Mouse (Mus musculus): ENCODE data around the gene Krt12. TPM values are rescaled to one million over a fixed set of nuclear protein-coding genes. Genes with fewer than 3 reads are reported as not detected.

Gene Krt12
- polyA plus RNA-seq, 1 experiment from 2014 or later = not detected

- peak overlapping the region; percentile 48; the same call in 1 of the 2 replicates for H3K27ac ChIP-seq (ENCODE audit: low read depth)
- no peaks in the 10 kb centered on the region for H3K27me3 ChIP-seq (replicated peaks; ENCODE audit: control insufficient read depth, insufficient read depth, low read length)
- H3K9ac ChIP-seq (ENCODE audit: low read length) = no peak overlapping the region
- ATAC-seq (replicated peaks; ENCODE audit: low FRiP score, low TSS enrichment, low read depth) (no peak), DNase-seq (ENCODE audit: low spot score) (no peak)
- no peaks in the 10 kb centered on the region for H3K36me3 ChIP-seq (ENCODE audit: control insufficient read depth, insufficient read depth, low read length)
- no peaks in the 10 kb centered on the region for H3K4me1 ChIP-seq (replicated peaks; ENCODE audit: control insufficient read depth, insufficient read depth, low read length)
- H3K4me3 ChIP-seq (ENCODE audit: low read depth, low read length) = no peak overlapping the region
- H3K4me2 ChIP-seq (ENCODE audit: low read length) = 0 out of 2 replicates have a peak overlapping the region, but pooled peaks have one; percentile 3
- 65% methylated on average over 10 of the region's 10 CpGs for WGBS
- no peaks in the 10 kb centered on the region for H3K9me3 ChIP-seq (ENCODE audit: control insufficient read depth, low read length)
These were observed 29.6 kb downstream of the Krt12 start for GRCm38 (mm10) chr11:99392492-99392891.

- Histone ChIP-seq H3K4me1 (replicated peaks; ENCODE audit: control insufficient read depth, insufficient read depth, low read length) (peaks cover 5% of the 10 kb centered on the region; the same call in 1 of the 2 replicates), H3K36me3 (ENCODE audit: control insufficient read depth, insufficient read depth, low read length) (no peaks in the 10 kb centered on the region), H3K27me3 (replicated peaks; ENCODE audit: control insufficient read depth, insufficient read depth, low read length) (no peaks in the 10 kb centered on the region), H3K9me3 (ENCODE audit: control insufficient read depth, low read length) (no peaks in the 10 kb centered on the region), H3K27ac (ENCODE audit: low read depth) (no peak overlapping the region), H3K9ac (ENCODE audit: low read length) (no peak overlapping the region), H3K4me3 (ENCODE audit: low read depth, low read length) (no peak overlapping the region), H3K4me2 (ENCODE audit: low read length) (no peak overlapping the region)
- 82% methylated on average over 6 of the region's 6 CpGs for WGBS
- DNase-seq (ENCODE audit: low spot score) (no peak), ATAC-seq (replicated peaks; ENCODE audit: low FRiP score, low TSS enrichment, low read depth) (no peak)
These were observed 30.7 kb downstream of the Krt12 start for GRCm38 (mm10) chr11:99391375-99391774.

GRCm38 (mm10) chr11:99390866-99391265 lies 31.2 kb downstream of the Krt12 start:
- Histone ChIP-seq H3K36me3 (ENCODE audit: control insufficient read depth, insufficient read depth, low read length) (no peaks in the 10 kb centered on the region), H3K27ac (ENCODE audit: low read depth) (no peak overlapping the region), H3K9ac (ENCODE audit: low read length) (no peak overlapping the region), H3K4me2 (ENCODE audit: low read length) (no peak overlapping the region), H3K4me1 (replicated peaks; ENCODE audit: control insufficient read depth, insufficient read depth, low read length) (peaks cover 5% of the 10 kb centered on the region; the same call in 1 of the 2 replicates), H3K4me3 (ENCODE audit: low read depth, low read length) (no peak overlapping the region), H3K9me3 (ENCODE audit: control insufficient read depth, low read length) (no peaks in the 10 kb centered on the region), H3K27me3 (replicated peaks; ENCODE audit: control insufficient read depth, insufficient read depth, low read length) (no peaks in the 10 kb centered on the region)
- 70% methylated on average over 7 of the region's 7 CpGs for whole genome bisulfite sequencing
- ATAC-seq (replicated peaks; ENCODE audit: low FRiP score, low TSS enrichment, low read depth) (no peak), DNase-seq (ENCODE audit: low spot score) (no peak)

GRCm38 (mm10) chr11:99389264-99389663 lies 32.8 kb downstream of the Krt12 start, which contains the start of gene Krt10:
TSS of gene Krt10 (minus strand) at chr11:99389364.
- H3K9me3 ChIP-seq (ENCODE audit: control insufficient read depth, low read length) = no peaks in the 10 kb centered on the region
- DNase-seq (ENCODE audit: low spot score) (no peak), ATAC-seq (replicated peaks; ENCODE audit: low FRiP score, low TSS enrichment, low read depth) (no peak)
- H3K27ac ChIP-seq (ENCODE audit: low read depth) = no peak within 1 kb of the TSS
- 85% methylated on average over 4 of the region's 4 CpGs for WGBS
- peaks cover 5% of the 10 kb centered on the region; the same call in 1 of the 2 replicates for H3K4me1 ChIP-seq (replicated peaks; ENCODE audit: control insufficient read depth, insufficient read depth, low read length)
- no peaks in the 10 kb centered on the region for H3K36me3 ChIP-seq (ENCODE audit: control insufficient read depth, insufficient read depth, low read length)
- no peak within 1 kb of the TSS for H3K9ac ChIP-seq (ENCODE audit: low read length)
- no peak within 1 kb of the TSS for H3K4me2 ChIP-seq (ENCODE audit: low read length)
- no peaks in the 10 kb centered on the region for H3K27me3 ChIP-seq (replicated peaks; ENCODE audit: control insufficient read depth, insufficient read depth, low read length)
- no peak within 1 kb of the TSS for H3K4me3 ChIP-seq (ENCODE audit: low read depth, low read length)

- 92% methylated on average over 18 of the region's 18 CpGs for WGBS
- DNase-seq (ENCODE audit: low spot score) (no peak), ATAC-seq (replicated peaks; ENCODE audit: low FRiP score, low TSS enrichment, low read depth) (no peak)
- H3K4me3 ChIP-seq (ENCODE audit: low read depth, low read length) = no peak overlapping the region
- H3K9ac ChIP-seq (ENCODE audit: low read length) = no peak overlapping the region
- H3K27me3 ChIP-seq (replicated peaks; ENCODE audit: control insufficient read depth, insufficient read depth, low read length) = no peaks in the 10 kb centered on the region
- no peak overlapping the region for H3K4me2 ChIP-seq (ENCODE audit: low read length)
- H3K36me3 ChIP-seq (ENCODE audit: control insufficient read depth, insufficient read depth, low read length) = no peaks in the 10 kb centered on the region
- no peak overlapping the region for H3K27ac ChIP-seq (ENCODE audit: low read depth)
- H3K4me1 ChIP-seq (replicated peaks; ENCODE audit: control insufficient read depth, insufficient read depth, low read length) = peaks cover 5% of the 10 kb centered on the region; the same call in 1 of the 2 replicates
- no peaks in the 10 kb centered on the region for H3K9me3 ChIP-seq (ENCODE audit: control insufficient read depth, low read length)
These were observed 33.4 kb downstream of the Krt12 start for GRCm38 (mm10) chr11:99388661-99389060.

- ATAC-seq (replicated peaks; ENCODE audit: low FRiP score, low TSS enrichment, low read depth) (peak; percentile 77; the same call in 1 of the 2 replicates), DNase-seq (ENCODE audit: low spot score) (peak; percentile 90)
- H3K27ac ChIP-seq (ENCODE audit: low read depth) = peak overlapping the region; percentile 99
- peaks cover 5% of the 10 kb centered on the region; the same call in 1 of the 2 replicates for H3K4me1 ChIP-seq (replicated peaks; ENCODE audit: control insufficient read depth, insufficient read depth, low read length)
- H3K36me3 ChIP-seq (ENCODE audit: control insufficient read depth, insufficient read depth, low read length) = no peaks in the 10 kb centered on the region
- peak overlapping the region; percentile 62 for H3K4me3 ChIP-seq (ENCODE audit: low read depth, low read length)
- no peaks in the 10 kb centered on the region for H3K27me3 ChIP-seq (replicated peaks; ENCODE audit: control insufficient read depth, insufficient read depth, low read length)
- WGBS = 1% methylated on average over 71 of the region's 71 CpGs
- peak overlapping the region; percentile 86 for H3K4me2 ChIP-seq (ENCODE audit: low read length)
- H3K9me3 ChIP-seq (ENCODE audit: control insufficient read depth, low read length) = no peaks in the 10 kb centered on the region
- H3K9ac ChIP-seq (ENCODE audit: low read length) = peak overlapping the region; percentile 69
These were observed 36.0 kb downstream of the Krt12 start for GRCm38 (mm10) chr11:99385813-99386721.

- no peak overlapping the region for H3K9ac ChIP-seq (ENCODE audit: low read length)
- H3K27ac ChIP-seq (ENCODE audit: low read depth) = no peak overlapping the region
- 20% methylated on average over 5 of the region's 5 CpGs for WGBS
- no peak overlapping the region for H3K4me2 ChIP-seq (ENCODE audit: low read length)
- no peaks in the 10 kb centered on the region for H3K36me3 ChIP-seq (ENCODE audit: control insufficient read depth, insufficient read depth, low read length)
- no peaks in the 10 kb centered on the region for H3K9me3 ChIP-seq (ENCODE audit: control insufficient read depth, low read length)
- no peaks in the 10 kb centered on the region for H3K4me1 ChIP-seq (replicated peaks; ENCODE audit: control insufficient read depth, insufficient read depth, low read length)
- H3K27me3 ChIP-seq (replicated peaks; ENCODE audit: control insufficient read depth, insufficient read depth, low read length) = no peaks in the 10 kb centered on the region
- ATAC-seq (replicated peaks; ENCODE audit: low FRiP score, low TSS enrichment, low read depth) (peak; percentile 36; the same call in 1 of the 2 replicates), DNase-seq (ENCODE audit: low spot score) (peak; percentile 84)
- no peak overlapping the region for H3K4me3 ChIP-seq (ENCODE audit: low read depth, low read length)
These were observed 42.5 kb downstream of the Krt12 start for GRCm38 (mm10) chr11:99379568-99379967.

- WGBS = 85% methylated on average over 13 of the region's 13 CpGs
These were observed 47.3 kb downstream of the Krt12 start, which contains the start of gene Krt28 for GRCm38 (mm10) chr11:99374803-99375202. TSS of gene Krt28 (minus strand) at chr11:99374903.

More at GRCm38 (mm10) chr11:99374803-99375202, 47.3 kb downstream of the Krt12 start, which contains the start of gene Krt28:
- Histone ChIP-seq H3K36me3 (ENCODE audit: control insufficient read depth, insufficient read depth, low read length) (no peaks in the 10 kb centered on the region), H3K4me1 (replicated peaks; ENCODE audit: control insufficient read depth, insufficient read depth, low read length) (no peaks in the 10 kb centered on the region), H3K9me3 (ENCODE audit: control insufficient read depth, low read length) (no peaks in the 10 kb centered on the region), H3K27me3 (replicated peaks; ENCODE audit: control insufficient read depth, insufficient read depth, low read length) (no peaks in the 10 kb centered on the region), H3K4me3 (ENCODE audit: low read depth, low read length) (no peak within 1 kb of the TSS), H3K9ac (ENCODE audit: low read length) (no peak within 1 kb of the TSS), H3K4me2 (ENCODE audit: low read length) (no peak within 1 kb of the TSS), H3K27ac (ENCODE audit: low read depth) (no peak within 1 kb of the TSS)
- ATAC-seq (replicated peaks; ENCODE audit: low FRiP score, low TSS enrichment, low read depth) = no peak
- no peak for DNase-seq (ENCODE audit: low spot score)
